Mouse (Mus musculus) midbrain, embryonic 10.5 days (tissue): ENCODE results near the gene Slc5a5. TPM values are rescaled to one million over a fixed set of nuclear protein-coding genes. Genes with fewer than 3 reads are reported as not detected.

Source experiments
- DNase-seq: peaks from one replicate; pipeline ENCODE4 v3.0.0-alpha.2; 2017; ENCODE audit warnings: low spot score
- H3K27ac ChIP-seq: fragments of 300-500 bp; sonication (generic); replicated peaks from 2 replicates; pipeline ENCODE4 v1.5.1; 2016; ENCODE audit warnings: mild to moderate bottlenecking
- H3K27me3 ChIP-seq: fragments of 300-500 bp; sonication (generic); 2 replicates; pipeline ENCODE4 v1.6.1; 2016; ENCODE audit warnings: low read depth, mild to moderate bottlenecking; ENCODE audit not compliant: poor library complexity, severe bottlenecking
- H3K36me3 ChIP-seq: fragments of 300-500 bp; sonication (generic); 2 replicates; pipeline ENCODE4 v1.6.1; 2016; ENCODE audit warnings: mild to moderate bottlenecking, moderate library complexity
- H3K4me1 ChIP-seq: fragments of 300-500 bp; sonication (generic); 2 replicates; pipeline ENCODE4 v1.6.1; 2016
- H3K4me3 ChIP-seq: fragments of 300-500 bp; sonication (generic); 2 replicates; pipeline ENCODE4 v1.5.1; 2016; ENCODE audit warnings: mild to moderate bottlenecking, moderate library complexity
- H3K9me3 ChIP-seq: fragments of 300-500 bp; sonication (generic); replicated peaks from 2 replicates; pipeline ENCODE4 v1.6.1; 2016; ENCODE audit warnings: mild to moderate bottlenecking
- WGBS: fragments of 180-500 bp; shearing (Covaris S2); methylation state at CpG from one replicate; pipeline ENCODE4 v1.1.7; 2016; 5-methylcytosine and 5-hydroxymethylcytosine counted together
- polyA plus RNA-seq: library from polyadenylated mRNA; unstranded; fragments of >200 nt; fragmentation: Nextera tagmentation; extraction: Ambion mirVana; gene quantifications from 2 replicates; pipeline ENCODE4 v1.2.1, GENCODE M21; 2016

Gene Slc5a5
- polyA plus RNA-seq, 1 experiment from 2014 or later: 0.63 TPM

GRCm38 (mm10) chr8:70856541-70857197, 35.9 kb downstream of the Slc5a5 start:
- peak; percentile 74 for DNase-seq
- H3K4me1 ChIP-seq: peaks cover 55% of the 10 kb centered on the region
- peaks cover 32% of the 10 kb centered on the region for H3K27me3 ChIP-seq
- WGBS: 9% methylated on average over 33 of the region's 33 CpGs
- H3K27ac ChIP-seq: peak overlapping the region; percentile 74
- H3K36me3 ChIP-seq: peaks cover 28% of the 10 kb centered on the region
- peak overlapping the region; percentile 63 for H3K4me3 ChIP-seq
- no peaks in the 10 kb centered on the region for H3K9me3 ChIP-seq

GRCm38 (mm10) chr8:70856028-70856427, 36.5 kb downstream of the Slc5a5 start:
- Histone ChIP-seq H3K36me3 (peaks cover 28% of the 10 kb centered on the region), H3K4me1 (peaks cover 49% of the 10 kb centered on the region), H3K27me3 (peaks cover 26% of the 10 kb centered on the region), H3K9me3 (no peaks in the 10 kb centered on the region), H3K4me3 (peak overlapping the region; percentile 63; the same call in 1 of the 2 replicates), H3K27ac (no peak overlapping the region)
- DNase-seq: no peak
- WGBS: 69% methylated on average over 5 of the region's 5 CpGs

- H3K4me3 ChIP-seq: no peak overlapping the region
- peaks cover 46% of the 10 kb centered on the region for H3K4me1 ChIP-seq
- H3K9me3 ChIP-seq: no peaks in the 10 kb centered on the region
- no peak overlapping the region for H3K27ac ChIP-seq
- peaks cover 24% of the 10 kb centered on the region for H3K27me3 ChIP-seq
- 87% methylated on average over 2 of the region's 2 CpGs for WGBS
- peaks cover 29% of the 10 kb centered on the region for H3K36me3 ChIP-seq
- no peak for DNase-seq
Observed at GRCm38 (mm10) chr8:70853863-70854262, 38.7 kb downstream of the Slc5a5 start.

GRCm38 (mm10) chr8:70852595-70853231, 39.8 kb downstream of the Slc5a5 start:
- WGBS: 92% methylated on average over 41 of the region's 41 CpGs
- peaks cover 37% of the 10 kb centered on the region for H3K4me1 ChIP-seq
- peaks cover 34% of the 10 kb centered on the region for H3K27me3 ChIP-seq
- peak overlapping the region; percentile 46; the same call in 1 of the 2 replicates for H3K27ac ChIP-seq
- peaks cover 33% of the 10 kb centered on the region for H3K36me3 ChIP-seq
- no peak for DNase-seq
- H3K4me3 ChIP-seq: no peak overlapping the region
- no peaks in the 10 kb centered on the region for H3K9me3 ChIP-seq

- no peak overlapping the region for H3K4me3 ChIP-seq
- no peaks in the 10 kb centered on the region for H3K9me3 ChIP-seq
- WGBS: 64% methylated on average over 6 of the region's 6 CpGs
- peaks cover 33% of the 10 kb centered on the region for H3K36me3 ChIP-seq
- H3K27me3 ChIP-seq: peaks cover 39% of the 10 kb centered on the region
- H3K27ac ChIP-seq: 0 out of 2 replicates have a peak overlapping the region, but pooled peaks have one; percentile 46
- no peak for DNase-seq
- peaks cover 32% of the 10 kb centered on the region for H3K4me1 ChIP-seq
Observed at GRCm38 (mm10) chr8:70851837-70852236, 40.7 kb downstream of the Slc5a5 start.

- no peak for DNase-seq
- no peak overlapping the region for H3K4me3 ChIP-seq
- H3K9me3 ChIP-seq: no peaks in the 10 kb centered on the region
- peaks cover 33% of the 10 kb centered on the region for H3K36me3 ChIP-seq
- WGBS: 87% methylated on average over 4 of the region's 4 CpGs
- peaks cover 27% of the 10 kb centered on the region for H3K4me1 ChIP-seq
- no peak overlapping the region for H3K27ac ChIP-seq
- peaks cover 39% of the 10 kb centered on the region for H3K27me3 ChIP-seq
Observed at GRCm38 (mm10) chr8:70850947-70851346, 41.6 kb downstream of the Slc5a5 start.

- Histone ChIP-seq H3K9me3 (no peaks in the 10 kb centered on the region), H3K36me3 (peaks cover 33% of the 10 kb centered on the region), H3K27ac (no peak overlapping the region), H3K27me3 (peaks cover 33% of the 10 kb centered on the region), H3K4me1 (peaks cover 24% of the 10 kb centered on the region), H3K4me3 (no peak overlapping the region)
- WGBS: 81% methylated on average over 7 of the region's 7 CpGs
- no peak for DNase-seq
Observed at GRCm38 (mm10) chr8:70850132-70850845, 42.3 kb downstream of the Slc5a5 start.

GRCm38 (mm10) chr8:70849333-70849990, 43.1 kb downstream of the Slc5a5 start:
- Histone ChIP-seq H3K27ac (no peak overlapping the region), H3K27me3 (peaks cover 25% of the 10 kb centered on the region), H3K36me3 (peaks cover 26% of the 10 kb centered on the region), H3K4me3 (no peak overlapping the region), H3K9me3 (no peaks in the 10 kb centered on the region), H3K4me1 (peaks cover 18% of the 10 kb centered on the region)
- WGBS: 88% methylated on average over 3 of the region's 3 CpGs
- DNase-seq: no peak

- Histone ChIP-seq H3K4me1 (peaks cover 16% of the 10 kb centered on the region), H3K27ac (no peak overlapping the region; the same call in 1 of the 2 replicates), H3K36me3 (peaks cover 4% of the 10 kb centered on the region), H3K4me3 (no peak overlapping the region), H3K9me3 (no peaks in the 10 kb centered on the region), H3K27me3 (peaks cover 30% of the 10 kb centered on the region)
- WGBS: 54% methylated on average over 15 of the region's 15 CpGs
- no peak for DNase-seq
Observed at GRCm38 (mm10) chr8:70846371-70847154, 46.0 kb downstream of the Slc5a5 start.

- H3K36me3 ChIP-seq: peaks cover 4% of the 10 kb centered on the region
- WGBS: 45% methylated on average over 5 of the region's 5 CpGs
- H3K27me3 ChIP-seq: peaks cover 30% of the 10 kb centered on the region
- H3K9me3 ChIP-seq: no peaks in the 10 kb centered on the region
- no peak overlapping the region for H3K4me3 ChIP-seq
- DNase-seq: no peak
- H3K27ac ChIP-seq: no peak overlapping the region
- peaks cover 28% of the 10 kb centered on the region for H3K4me1 ChIP-seq
Observed at GRCm38 (mm10) chr8:70845108-70845507, 47.4 kb downstream of the Slc5a5 start.

- WGBS: under 1% methylated on average over 6 of the region's 6 CpGs
- peaks cover 33% of the 10 kb centered on the region for H3K4me1 ChIP-seq
- peaks cover 30% of the 10 kb centered on the region for H3K27me3 ChIP-seq
Observed at GRCm38 (mm10) chr8:70844523-70844922, 48.0 kb downstream of the Slc5a5 start.

GRCm38 (mm10) chr8:70843941-70844340, 48.6 kb downstream of the Slc5a5 start:
- peak overlapping the region; percentile 3 for H3K27ac ChIP-seq

More at GRCm38 (mm10) chr8:70844523-70844922, 48.0 kb downstream of the Slc5a5 start:
- no peak overlapping the region for H3K4me3 ChIP-seq
- H3K9me3 ChIP-seq: no peaks in the 10 kb centered on the region
- peak; percentile 93 for DNase-seq
- peak overlapping the region; percentile 3 for H3K27ac ChIP-seq
- H3K36me3 ChIP-seq: peaks cover 4% of the 10 kb centered on the region

More at GRCm38 (mm10) chr8:70843941-70844340, 48.6 kb downstream of the Slc5a5 start:
- H3K36me3 ChIP-seq: peaks cover 4% of the 10 kb centered on the region
- peaks cover 30% of the 10 kb centered on the region for H3K27me3 ChIP-seq
- H3K4me1 ChIP-seq: peaks cover 35% of the 10 kb centered on the region
- no peak overlapping the region for H3K4me3 ChIP-seq
- H3K9me3 ChIP-seq: no peaks in the 10 kb centered on the region
- no peak for DNase-seq
- WGBS: 86% methylated on average over 8 of the region's 8 CpGs
